ENCODE assay signal across 8 mouse cellular contexts in genomic region chr8:85071041-85071440, GRCm38 (mm10). TPM values are rescaled to one million over a fixed set of nuclear protein-coding genes. Genes with fewer than 3 reads are reported as not detected.
DNase-seq lines count a peak whose midpoint lies in the region; ATAC-seq lines count a peak whose summit lies in the region.

No protein-coding gene starts in this region.

- peaks cover 21% of the 10 kb centered on the region for H3K36me3 ChIP-seq in heart, embryonic 11.5 days (ENCODE audit: control insufficient read depth, insufficient read depth, low read length)
- H3K36me3 ChIP-seq in intestine, embryonic 15.5 days: peaks cover 17% of the 10 kb centered on the region
- peaks cover 66% of the 10 kb centered on the region for H3K36me3 ChIP-seq in megakaryocyte, embryonic 14.5 days (replicated peaks; ENCODE audit: low read length)

- H3K27ac ChIP-seq in heart, embryonic 11.5 days (ENCODE audit: low read depth, low read length): peak overlapping the region; percentile 96; the same call in 1 of the 2 replicates
- peak overlapping the region; percentile 97 for H3K27ac ChIP-seq in intestine, embryonic 15.5 days

- peak overlapping the region; percentile 97 for H3K4me3 ChIP-seq in heart, embryonic 11.5 days (ENCODE audit: low read depth, low read length)
- H3K4me3 ChIP-seq in intestine, embryonic 15.5 days (replicated peaks): peak overlapping the region; percentile 97
- H3K4me3 ChIP-seq in megakaryocyte, embryonic 14.5 days (replicated peaks): peak overlapping the region; percentile 99

- peaks cover 8% of the 10 kb centered on the region for H3K4me1 ChIP-seq in heart, embryonic 11.5 days (ENCODE audit: control insufficient read depth, insufficient read depth, low read length)
- H3K4me1 ChIP-seq in intestine, embryonic 15.5 days (replicated peaks): peaks cover 9% of the 10 kb centered on the region; the same call in 1 of the 2 replicates
- peaks cover 32% of the 10 kb centered on the region for H3K4me1 ChIP-seq in megakaryocyte, embryonic 14.5 days

- intact Hi-C loops in heart, postnatal 25 days (cut with DNase I): loop anchor here (10.0 kb wide), 3 partner anchors 224 to 484 kb away; partner anchors contain the start of genes Dnaja2, Orc6 and Vps35

- H3K9me3 ChIP-seq in heart, embryonic 11.5 days (replicated peaks; ENCODE audit: control insufficient read depth, low read length): no peaks in the 10 kb centered on the region
- no peaks in the 10 kb centered on the region for H3K9me3 ChIP-seq in intestine, embryonic 15.5 days
- H3K9me3 ChIP-seq in megakaryocyte, embryonic 14.5 days: no peaks in the 10 kb centered on the region

- no peak for ATAC-seq in heart, embryonic 11.5 days (replicated peaks; ENCODE audit: insufficient number of reproducible peaks, low FRiP score, low TSS enrichment)
- ATAC-seq in intestine, embryonic 15.5 days: no peak

- no peak for DNase-seq in heart, postnatal 25 days (ENCODE audit: low spot score)
- peak; percentile 23 for DNase-seq in embryo, embryonic 10 days (ENCODE audit: low spot score)
- DNase-seq in c-Kit-positive CD71-positive TER-119-positive erythroid progenitor cells, embryonic 14.5 days (ENCODE audit: low spot score): no peak
- no peak for DNase-seq in gastrocnemius, postnatal 10 days
- DNase-seq in cerebellum, postnatal 25 days: no peak

- no peaks in the 10 kb centered on the region for H3K27me3 ChIP-seq in heart, embryonic 11.5 days (ENCODE audit: control insufficient read depth, insufficient read depth, low read length)
- no peaks in the 10 kb centered on the region for H3K27me3 ChIP-seq in intestine, embryonic 15.5 days (replicated peaks)
- H3K27me3 ChIP-seq in megakaryocyte, embryonic 14.5 days (replicated peaks): no peaks in the 10 kb centered on the region

- peak overlapping the region; percentile 97 for H3K9ac ChIP-seq in heart, embryonic 11.5 days (ENCODE audit: low read depth, low read length)
- no peak overlapping the region for H3K9ac ChIP-seq in intestine, embryonic 15.5 days

- 86% methylated on average over 5 of the region's 5 CpGs for WGBS in heart, embryonic 11.5 days (ENCODE audit: insufficient replicate concordance)
- 73% methylated on average over 5 of the region's 5 CpGs for WGBS in intestine, embryonic 15.5 days

- H3K4me2 ChIP-seq in heart, embryonic 11.5 days: peak overlapping the region; percentile 80
- peak overlapping the region; percentile 73 for H3K4me2 ChIP-seq in intestine, embryonic 15.5 days (replicated peaks)

RNA-seq across cellular contexts. Expression of gene Dhps, which starts 0.5 kb away (rescaled TPM):
- polyA plus RNA-seq in heart, embryonic 11.5 days (2014; fragmentation: Nextera tagmentation; extraction: Ambion mirVana): 57.6 and 60.0 TPM in 2 replicates
- 10 to 100 TPM; 26.4 to 26.5 TPM for total RNA-seq in heart, postnatal 25 days (2021)
- polyA plus RNA-seq in intestine, embryonic 15.5 days (2015; fragmentation: Nextera tagmentation; extraction: Ambion mirVana): 56.6 and 57.5 TPM in 2 replicates
- polyA plus RNA-seq in megakaryocyte, embryonic 14.5 days (2012; ENCODE audit: insufficient read depth, low replicate concordance): 43.5 and 103 TPM in 2 replicates
- total RNA-seq in gastrocnemius, postnatal 10 days (2021): 10 to 100 TPM; 20.6 to 22.1 TPM

RNA-seq across cellular contexts. Expression of gene Gm5741, which starts 3.3 kb away (rescaled TPM):
- 1.5 TPM in 1 of 2 replicates, not detected in the other for polyA plus RNA-seq in heart, embryonic 11.5 days (2014; fragmentation: Nextera tagmentation; extraction: Ambion mirVana)
- total RNA-seq in heart, postnatal 25 days (2021): not detected
- polyA plus RNA-seq in intestine, embryonic 15.5 days (2015; fragmentation: Nextera tagmentation; extraction: Ambion mirVana): not detected in 2 replicates
- 8.7 TPM in 1 of 2 replicates, not detected in the other for polyA plus RNA-seq in megakaryocyte, embryonic 14.5 days (2012; ENCODE audit: insufficient read depth, low replicate concordance)
- not detected for total RNA-seq in gastrocnemius, postnatal 10 days (2021)

RNA-seq across cellular contexts. Expression of gene Wdr83os, which starts 9.5 kb away (rescaled TPM):
- 120 and 124 TPM in 2 replicates for polyA plus RNA-seq in heart, embryonic 11.5 days (2014; fragmentation: Nextera tagmentation; extraction: Ambion mirVana)
- 10 to 100 TPM; 39.4 to 43.1 TPM for total RNA-seq in heart, postnatal 25 days (2021)
- polyA plus RNA-seq in intestine, embryonic 15.5 days (2015; fragmentation: Nextera tagmentation; extraction: Ambion mirVana): 133 and 151 TPM in 2 replicates
- 8.8 and 10.6 TPM in 2 replicates for polyA plus RNA-seq in megakaryocyte, embryonic 14.5 days (2012; ENCODE audit: insufficient read depth, low replicate concordance)
- total RNA-seq in gastrocnemius, postnatal 10 days (2021): 10 to 100 TPM; 41.1 to 48.0 TPM

RNA-seq across cellular contexts. Expression of gene Wdr83, which starts 10.1 kb away (rescaled TPM):
- 36.5 and 43.0 TPM in 2 replicates for polyA plus RNA-seq in heart, embryonic 11.5 days (2014; fragmentation: Nextera tagmentation; extraction: Ambion mirVana)
- total RNA-seq in heart, postnatal 25 days (2021): 10 to 100 TPM; 31.8 to 35.3 TPM
- polyA plus RNA-seq in intestine, embryonic 15.5 days (2015; fragmentation: Nextera tagmentation; extraction: Ambion mirVana): 35.7 and 42.9 TPM in 2 replicates
- polyA plus RNA-seq in megakaryocyte, embryonic 14.5 days (2012; ENCODE audit: insufficient read depth, low replicate concordance): 19.7 TPM in 1 of 2 replicates, not detected in the other
- 10 to 100 TPM; 18.2 to 21.6 TPM for total RNA-seq in gastrocnemius, postnatal 10 days (2021)

RNA-seq across cellular contexts. Expression of gene Fbxw9, which starts 11.2 kb away (rescaled TPM):
- 15.9 and 17.8 TPM in 2 replicates for polyA plus RNA-seq in heart, embryonic 11.5 days (2014; fragmentation: Nextera tagmentation; extraction: Ambion mirVana)
- 1 to 10 TPM; 3.5 to 4.6 TPM for total RNA-seq in heart, postnatal 25 days (2021)
- 25.2 and 27.4 TPM in 2 replicates for polyA plus RNA-seq in intestine, embryonic 15.5 days (2015; fragmentation: Nextera tagmentation; extraction: Ambion mirVana)
- 14.6 and 15.5 TPM in 2 replicates for polyA plus RNA-seq in megakaryocyte, embryonic 14.5 days (2012; ENCODE audit: insufficient read depth, low replicate concordance)
- 1 to 10 TPM; 5.5 to 7.5 TPM for total RNA-seq in gastrocnemius, postnatal 10 days (2021)

Comparison
In these comparisons a context has a peak if more than half of its experiments do, and no peak if none do; other contexts are left out.
1. RNA of gene Wdr83os, which starts 9.5 kb away (polyA plus RNA-seq): 133 to 151 TPM in intestine, embryonic 15.5 days and 120 to 124 TPM in heart, embryonic 11.5 days; 8.8 to 10.6 TPM in megakaryocyte, embryonic 14.5 days; every median in the first group is over 10 times any median in the second.
2. Peak in every context shown above with its lines, with median percentiles within 50 percentile points of each other: H3K4me3 ChIP-seq.